Mouse (Mus musculus): ENCODE results near the gene Fam178b.
"Not testable (repeated sequence)": the region's sequence is repeated elsewhere in the genome, so short reads cannot be mapped to it uniquely, and the experiment has no call there.

Fam178b gene

GRCm38 (mm10) chr1:36672648-36673350 is 10.2 kb downstream of the Fam178b start:
- DNase-seq (ENCODE audit: low spot score) = no peak

- DNase-seq (ENCODE audit: low spot score) = no peak
These were observed 11.7 kb downstream of the Fam178b start for GRCm38 (mm10) chr1:36671260-36671659.

- no peak for DNase-seq (ENCODE audit: low spot score)
These were observed 12.7 kb downstream of the Fam178b start for GRCm38 (mm10) chr1:36670256-36670655.

GRCm38 (mm10) chr1:36668007-36668406 is 15.0 kb downstream of the Fam178b start:
- DNase-seq (ENCODE audit: low spot score) = not testable (repeated sequence)

GRCm38 (mm10) chr1:36665934-36666333 is 17.0 kb downstream of the Fam178b start:
- DNase-seq (ENCODE audit: low spot score) = no peak

- DNase-seq (ENCODE audit: low spot score) = no peak
These were observed 17.7 kb downstream of the Fam178b start for GRCm38 (mm10) chr1:36665165-36665723.

- DNase-seq (ENCODE audit: low spot score) = no peak
These were observed 18.5 kb downstream of the Fam178b start for GRCm38 (mm10) chr1:36664457-36664856.

GRCm38 (mm10) chr1:36658621-36659399 is 24.2 kb downstream of the Fam178b start:
- DNase-seq (ENCODE audit: low spot score) = no peak

- DNase-seq (ENCODE audit: low spot score) = no peak
These were observed 25.1 kb downstream of the Fam178b start for GRCm38 (mm10) chr1:36657658-36658415.

GRCm38 (mm10) chr1:36656233-36656632 is 26.8 kb downstream of the Fam178b start:
- DNase-seq (ENCODE audit: low spot score) = no peak

GRCm38 (mm10) chr1:36655039-36655438 is 27.9 kb downstream of the Fam178b start:
- no peak for DNase-seq (ENCODE audit: low spot score)

- DNase-seq (ENCODE audit: low spot score) = no peak
These were observed 35.4 kb downstream of the Fam178b start for GRCm38 (mm10) chr1:36647631-36648030.

- no peak for DNase-seq (ENCODE audit: low spot score)
These were observed 36.7 kb downstream of the Fam178b start for GRCm38 (mm10) chr1:36646285-36646684.

GRCm38 (mm10) chr1:36644615-36645007 is 38.4 kb downstream of the Fam178b start:
- no peak for DNase-seq (ENCODE audit: low spot score)

- DNase-seq (ENCODE audit: low spot score) = no peak
These were observed 38.9 kb downstream of the Fam178b start for GRCm38 (mm10) chr1:36643957-36644614.

- DNase-seq (ENCODE audit: low spot score) = no peak
These were observed 47.0 kb downstream of the Fam178b start for GRCm38 (mm10) chr1:36635826-36636485.

- peak; percentile 69 for DNase-seq (ENCODE audit: low spot score)
These were observed 48.0 kb downstream of the Fam178b start for GRCm38 (mm10) chr1:36634940-36635339.

GRCm38 (mm10) chr1:36633920-36634319 is 49.1 kb downstream of the Fam178b start:
- no peak for DNase-seq (ENCODE audit: low spot score)

- DNase-seq (ENCODE audit: low spot score) = no peak
These were observed 50.1 kb downstream of the Fam178b start for GRCm38 (mm10) chr1:36632846-36633245.

- DNase-seq (ENCODE audit: low spot score) = no peak
These were observed 50.9 kb downstream of the Fam178b start for GRCm38 (mm10) chr1:36632090-36632489.

GRCm38 (mm10) chr1:36631391-36631790 is 51.6 kb downstream of the Fam178b start:
- no peak for DNase-seq (ENCODE audit: low spot score)

All from ovary, postnatal 36 days (tissue).